Mouse (Mus musculus): ENCODE measurements at regions not wholly inside any gene's neighbourhood (a gene's known extent, or its start where the extent isn't known, plus 50 kb on each side); places are given as distances from the start of the nearest gene placed in this dataset.

DNA sequence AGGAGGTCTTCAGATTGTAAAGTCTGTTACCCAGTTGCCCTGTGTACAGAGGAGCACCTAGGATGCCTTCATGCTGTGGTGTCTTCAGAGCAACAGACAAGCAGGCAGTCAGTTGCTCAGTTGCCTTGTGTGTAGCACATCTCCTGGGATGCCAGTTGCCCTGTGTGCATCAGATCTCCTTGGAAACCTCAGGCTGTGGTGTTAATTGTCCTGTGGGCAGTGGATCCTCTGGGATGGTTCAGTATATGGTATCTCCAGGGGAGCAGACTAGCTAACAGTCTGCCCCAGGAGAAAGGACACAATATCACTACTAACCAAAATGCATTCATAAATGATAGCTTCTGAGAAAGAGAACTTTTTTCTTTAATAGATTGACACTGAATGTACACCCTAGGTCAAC is 1201.1 kb upstream of the Cited2 start:
- TF ChIP-seq CTCF (conservative IDR thresholded peaks at IDR 0.05; ENCODE audit: low read length), result no peak
- TF ChIP-seq NANOG (IDR thresholded peaks at IDR 0.05; ENCODE audit: borderline replicate concordance, low read length), result no peak
